Mouse (Mus musculus) brain, embryonic 14.5 days (tissue): ENCODE results near the gene Glipr2.

Source experiments
- CTCF ChIP-seq: fragments of 200-500 bp; IDR thresholded peaks from 2 replicates; pipeline ENCODE4 v1.5.1; 2012; ENCODE audit warnings: inconsistent platforms, mild to moderate bottlenecking, moderate library complexity, borderline replicate concordance; ENCODE audit not compliant: insufficient read depth, insufficient read length; ENCODE audit errors: extremely low read depth
- POLR2A ChIP-seq: fragments of 200-500 bp; IDR thresholded peaks from 2 replicates; pipeline ENCODE4 v1.6.1; 2012; ENCODE audit warnings: mild to moderate bottlenecking, inconsistent platforms, borderline replicate concordance; ENCODE audit not compliant: poor library complexity, insufficient read depth, insufficient read length, severe bottlenecking; ENCODE audit errors: extremely low read depth

- TF ChIP-seq POLR2A (no peak), CTCF (no peak)
These were observed 22.5 kb downstream of the Glipr2 start for GRCm38 (mm10) chr4:43979746-43980145.
